Mouse (Mus musculus) bone marrow, adult 2 months (tissue): ENCODE measurements at regions not wholly inside any gene's neighbourhood (a gene's known extent, or its start where the extent isn't known, plus 50 kb on each side); places are given as distances from the start of the nearest gene placed in this dataset.
A peak's percentile ranks its signal among the peaks of the same experiment; 100 is the strongest.

Experiments used
- H3K27ac ChIP-seq: fragments of 200-500 bp; 2 replicates; pipeline ENCODE4 v1.5.1; 2012; ENCODE audit warnings: low read depth, mild to moderate bottlenecking, control low read depth, inconsistent platforms, low read length; ENCODE audit not compliant: control insufficient read depth, poor library complexity, insufficient read depth
- H3K4me1 ChIP-seq: fragments of 200-500 bp; 2 replicates; pipeline ENCODE4 v1.6.1; 2011; ENCODE audit warnings: low read length; ENCODE audit not compliant: control insufficient read depth, insufficient read depth
- H3K4me3 ChIP-seq: fragments of 200-500 bp; replicated peaks from 2 replicates; pipeline ENCODE3; 2011; ENCODE audit warnings: mild to moderate bottlenecking, low read depth, low read length, control low read depth; ENCODE audit not compliant: control insufficient read depth
- CTCF ChIP-seq: fragments of 200-500 bp; IDR thresholded peaks from 2 replicates; pipeline ENCODE4 v1.5.1; 2011; ENCODE audit warnings: low read length, control low read depth; ENCODE audit not compliant: control insufficient read depth, insufficient read depth
- POLR2A ChIP-seq: fragments of 200-500 bp; IDR thresholded peaks from 2 replicates; pipeline ENCODE4 v1.6.1; 2011; ENCODE audit warnings: low read depth, mild to moderate bottlenecking, control low read depth, low read length, borderline replicate concordance; ENCODE audit not compliant: control insufficient read depth
- WGBS: fragments of 180-500 bp; shearing (Covaris S2); methylation state at CpG from one replicate; pipeline ENCODE4 v1.1.7; 2018; 5-methylcytosine and 5-hydroxymethylcytosine counted together

DNA sequence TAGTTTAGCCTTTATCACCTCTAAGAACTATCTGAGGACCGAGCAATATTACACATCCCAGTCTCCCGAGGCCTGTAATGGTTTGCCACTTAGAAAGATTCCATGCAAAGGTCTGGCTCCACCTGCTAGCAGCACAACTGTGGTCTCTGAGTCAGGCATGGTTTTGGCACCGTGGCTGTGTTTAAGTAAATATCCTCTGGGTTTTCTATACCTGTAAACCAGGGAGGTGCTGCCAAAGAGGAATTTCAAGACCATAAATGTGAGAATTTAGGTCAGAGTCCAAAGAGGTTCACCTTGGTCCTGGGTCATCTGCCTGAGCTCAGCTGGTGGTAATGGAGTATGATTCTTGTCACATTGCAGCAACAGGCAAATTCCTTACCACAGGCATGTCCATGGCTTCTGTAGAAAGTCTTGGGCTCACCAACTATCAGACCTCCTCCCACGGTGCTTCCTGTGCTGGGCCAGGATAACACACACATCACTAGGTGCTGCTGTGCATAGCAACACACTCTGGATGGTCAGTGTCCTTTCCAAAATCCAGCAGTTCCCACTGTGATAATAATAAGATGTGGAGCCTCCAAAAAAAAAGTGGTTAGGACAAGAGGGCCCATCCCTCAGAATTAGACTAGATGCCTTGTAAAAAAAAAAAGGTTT lies 332.8 kb upstream of the Smim15 start:
- no peak overlapping the region for H3K27ac ChIP-seq
- 68% methylated on average over 4 of the region's 4 CpGs for WGBS
- H3K4me3 ChIP-seq, result no peak overlapping the region
- TF ChIP-seq CTCF, result no peak
- TF ChIP-seq POLR2A, result no peak
- no peaks in the 10 kb centered on the region for H3K4me1 ChIP-seq

DNA sequence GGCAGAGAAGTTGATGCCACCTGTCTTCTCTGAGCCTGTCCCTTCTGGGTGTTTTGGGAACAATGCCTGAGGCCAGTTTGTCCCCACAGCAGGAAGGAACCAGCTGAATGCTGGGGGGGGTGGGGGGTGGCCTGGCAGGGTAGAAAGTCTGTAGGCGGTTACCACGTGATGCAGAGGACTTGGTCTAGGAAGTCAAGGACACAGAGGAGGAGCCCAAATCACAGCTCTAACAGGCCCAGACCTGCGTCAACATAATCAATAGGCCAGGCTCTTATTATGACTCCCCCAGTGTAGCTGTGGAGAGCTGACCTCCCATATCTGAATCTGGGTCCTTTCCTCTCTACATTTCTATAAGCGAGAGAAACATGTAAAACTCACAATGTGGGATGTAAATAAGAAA lies 333.9 kb upstream of the Smim15 start:
- H3K4me1 ChIP-seq, result no peaks in the 10 kb centered on the region
- 57% methylated on average over 4 of the region's 4 CpGs for WGBS
- H3K4me3 ChIP-seq, result no peak overlapping the region
- no peak overlapping the region for H3K27ac ChIP-seq
- no peak for TF ChIP-seq POLR2A
- TF ChIP-seq CTCF, result no peak

DNA sequence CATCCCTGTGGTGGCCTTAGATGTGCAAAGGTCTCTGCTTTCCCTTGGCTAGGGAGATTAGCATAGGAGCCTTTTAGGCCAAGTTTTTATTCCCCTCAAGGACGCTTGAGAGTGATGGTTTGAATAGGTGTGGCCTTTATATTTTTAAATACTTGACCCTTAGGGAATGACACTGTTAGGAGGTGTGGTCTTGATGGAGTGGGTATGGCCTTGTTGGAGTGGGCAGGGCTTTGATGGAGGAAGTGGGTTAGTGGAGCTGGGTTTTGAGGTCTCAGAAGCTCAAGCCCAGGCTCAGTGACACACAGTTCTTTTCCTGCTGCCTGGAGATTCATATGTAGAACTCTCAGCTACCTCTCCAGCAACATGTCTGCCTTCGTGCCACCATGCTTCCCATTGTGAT lies 334.4 kb upstream of the Smim15 start:
- no peak for TF ChIP-seq POLR2A
- H3K4me3 ChIP-seq, result no peak overlapping the region
- no peak overlapping the region for H3K27ac ChIP-seq
- 67% methylated on average over 2 of the region's 2 CpGs for WGBS
- no peaks in the 10 kb centered on the region for H3K4me1 ChIP-seq

DNA sequence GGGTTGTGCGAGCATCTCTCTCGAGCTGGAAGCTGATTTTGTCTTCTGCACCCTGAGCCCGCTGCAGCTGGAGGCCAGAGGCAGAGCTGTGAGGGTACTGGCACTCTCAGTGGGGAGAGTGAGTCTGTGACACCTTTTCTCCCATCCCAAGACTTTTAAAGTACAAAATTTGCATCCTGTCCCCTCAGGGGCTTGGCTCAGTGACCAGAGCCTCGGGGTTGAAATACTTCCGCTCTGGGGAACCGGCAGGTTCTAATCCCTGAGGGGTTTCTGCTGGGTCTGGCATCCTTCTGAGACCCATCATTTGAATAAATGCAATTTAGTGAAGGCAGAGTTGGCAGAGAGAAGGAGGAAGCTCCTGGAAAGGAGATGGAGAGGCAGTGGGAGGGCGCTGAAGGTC lies 340.5 kb upstream of the Smim15 start:
- Histone ChIP-seq H3K4me1 (no peaks in the 10 kb centered on the region), H3K4me3 (no peak overlapping the region), H3K27ac (no peak overlapping the region)
- WGBS, result 76% methylated on average over 7 of the region's 7 CpGs
- TF ChIP-seq POLR2A, result no peak
- TF ChIP-seq CTCF, result no peak

DNA sequence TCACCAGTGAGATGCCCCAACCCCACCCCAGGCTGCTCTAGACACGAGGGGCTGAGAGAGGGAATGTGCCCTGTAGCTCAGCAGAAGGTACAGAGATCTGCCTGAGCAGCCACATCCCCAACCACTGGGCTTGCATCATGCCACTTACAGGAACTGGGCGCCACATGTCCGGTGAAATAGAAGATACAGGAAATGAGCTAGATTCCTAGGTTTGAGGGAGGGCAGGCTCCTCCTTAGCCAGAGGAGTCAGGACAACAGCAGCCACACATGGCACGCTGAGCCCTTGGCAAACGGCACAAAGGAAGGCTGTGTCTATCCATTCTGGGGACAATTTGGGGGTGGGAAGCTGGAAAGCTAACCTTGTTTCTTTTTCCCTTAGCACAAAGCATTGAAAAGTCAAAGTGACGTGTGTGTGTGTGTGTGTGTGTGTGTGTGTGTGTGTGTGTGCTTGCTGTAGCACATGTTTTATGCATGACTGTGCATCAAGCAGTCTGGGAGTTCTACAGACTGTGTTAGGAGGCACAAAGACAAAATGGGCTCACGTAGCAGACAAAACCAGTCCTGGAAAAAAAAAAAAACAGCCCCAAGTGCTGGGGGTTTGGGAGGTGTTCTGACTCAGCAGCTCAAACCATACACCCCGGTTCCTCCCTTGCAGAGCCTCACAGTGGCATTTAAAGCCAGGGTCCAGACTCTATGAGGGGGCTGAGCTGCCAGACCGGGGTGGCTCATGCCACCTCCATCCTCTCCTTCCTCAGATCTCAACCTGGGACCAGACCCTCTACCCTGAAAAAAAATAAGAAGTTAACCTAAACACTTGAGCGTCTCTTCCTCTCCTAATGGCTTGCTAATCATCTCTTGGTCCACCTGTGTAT lies 343.7 kb upstream of the Smim15 start:
- Histone ChIP-seq H3K4me3 (peak overlapping the region; percentile 33), H3K27ac (no peak overlapping the region), H3K4me1 (no peaks in the 10 kb centered on the region; the same call in 1 of the 2 replicates)
- WGBS, result 14% methylated on average over 10 of the region's 10 CpGs
- TF ChIP-seq POLR2A, result no peak
- no peak for TF ChIP-seq CTCF

DNA sequence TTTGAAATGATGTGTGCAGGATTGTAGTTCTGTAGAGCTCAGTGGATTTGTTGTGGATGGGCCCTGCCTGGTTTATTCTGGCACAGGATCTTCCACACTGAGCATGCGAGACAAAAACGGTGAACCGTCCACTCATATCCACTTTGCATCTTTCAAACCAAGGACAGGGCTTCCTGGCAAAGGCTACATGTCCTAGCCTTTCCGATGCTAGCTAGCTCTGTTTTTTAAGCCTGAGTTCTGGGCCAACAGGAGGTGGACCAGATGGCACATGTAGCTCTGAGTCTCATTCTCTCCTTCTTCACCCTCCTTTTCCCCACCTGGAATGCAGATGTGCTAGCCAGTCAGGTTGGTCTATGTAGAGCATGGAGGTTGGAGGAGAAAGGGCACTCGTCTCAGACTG lies 345.0 kb upstream of the Smim15 start:
- Histone ChIP-seq H3K4me1 (no peaks in the 10 kb centered on the region; the same call in 1 of the 2 replicates), H3K27ac (no peak overlapping the region), H3K4me3 (no peak overlapping the region)
- 70% methylated on average over 5 of the region's 5 CpGs for WGBS
- no peak for TF ChIP-seq POLR2A
- no peak for TF ChIP-seq CTCF

DNA sequence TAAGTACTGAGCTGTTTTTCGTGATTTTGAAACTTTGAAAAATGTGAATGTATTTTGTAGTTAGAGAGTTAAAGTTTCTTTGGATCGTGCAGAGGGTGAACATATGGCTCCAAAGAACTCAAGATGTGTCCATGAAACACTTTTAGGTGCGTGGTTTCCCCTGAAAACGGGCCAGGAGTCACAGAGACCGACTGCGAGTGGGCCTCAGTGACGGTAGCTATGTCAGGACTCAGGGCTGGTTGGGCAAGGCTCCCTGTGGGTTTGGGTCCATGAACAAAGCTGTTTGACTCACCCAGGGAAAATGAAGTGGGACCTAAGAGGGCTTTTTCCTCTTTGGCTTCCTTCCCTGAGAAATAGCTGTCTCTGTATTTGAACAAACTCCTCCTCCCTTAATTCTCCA lies 345.9 kb upstream of the Smim15 start:
- no peak overlapping the region for H3K4me3 ChIP-seq
- TF ChIP-seq CTCF, result no peak
- no peak for TF ChIP-seq POLR2A

DNA sequence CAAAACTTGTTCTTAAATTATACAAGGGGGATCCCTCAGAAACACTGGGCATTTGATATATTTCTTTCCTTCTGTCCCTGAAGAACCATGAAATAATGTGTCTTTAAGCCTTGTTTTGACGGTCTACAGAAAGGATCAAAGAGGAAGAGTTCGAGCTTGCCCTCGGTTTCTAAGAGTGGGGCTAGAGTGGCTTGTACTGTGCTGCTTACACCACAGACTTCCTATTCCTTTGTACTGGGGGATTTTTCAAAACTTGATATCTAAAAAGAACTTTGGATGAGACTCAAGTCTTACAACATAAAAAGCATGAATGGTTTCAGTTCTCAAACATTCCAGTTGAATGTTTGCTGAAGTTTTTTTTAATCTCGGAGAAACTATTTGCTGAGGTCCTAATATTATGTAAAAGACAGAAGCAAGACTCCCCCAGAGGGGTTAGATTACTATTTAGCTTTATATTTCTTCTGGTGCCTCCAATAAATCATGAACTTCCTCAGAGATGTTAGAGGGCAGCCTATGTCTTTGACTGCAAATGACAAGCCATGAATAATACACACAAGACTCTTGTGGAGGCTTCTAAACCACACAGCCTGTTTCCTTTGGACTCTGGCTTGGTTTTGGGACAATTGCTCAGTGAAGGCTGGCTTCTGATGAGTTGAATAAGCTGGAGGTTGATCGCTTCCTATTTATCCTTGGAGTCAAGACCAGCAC lies 352.0 kb upstream of the Smim15 start:
- Histone ChIP-seq H3K27ac (no peak overlapping the region), H3K4me1 (no peaks in the 10 kb centered on the region; the same call in 1 of the 2 replicates), H3K4me3 (no peak overlapping the region)
- 12% methylated on average over 5 of the region's 5 CpGs for WGBS
- TF ChIP-seq CTCF (no peak), POLR2A (no peak)

More for the DNA sequence above, 345.9 kb upstream of the Smim15 start:
- H3K27ac ChIP-seq, result no peak overlapping the region
- no peaks in the 10 kb centered on the region; the same call in 1 of the 2 replicates for H3K4me1 ChIP-seq
- WGBS, result 72% methylated on average over 7 of the region's 7 CpGs
